Mouse (Mus musculus): Measurements from ENCODE around the gene Mlxipl. TPM values are rescaled to one million over a fixed set of nuclear protein-coding genes. Genes with fewer than 3 reads are reported as not detected.
A peak's percentile ranks its signal among the peaks of the same experiment; 100 is the strongest.

Gene Mlxipl
- polyA plus RNA-seq, 1 experiment from 2014 or later, result 3.6 TPM

GRCm38 (mm10) chr5:135115241-135115640 lies 25.6 kb downstream of the Mlxipl start:
- Histone ChIP-seq H3K4me1 (ENCODE audit: control insufficient read depth, insufficient read depth, low read length) (no peaks in the 10 kb centered on the region; the same call in 1 of the 2 replicates), H3K4me2 (replicated peaks; ENCODE audit: low read depth, low read length) (no peak overlapping the region), H3K4me3 (ENCODE audit: low read depth, low read length) (no peak overlapping the region), H3K9ac (replicated peaks; ENCODE audit: low read depth, low read length) (no peak overlapping the region), H3K27ac (ENCODE audit: low read length) (no peak overlapping the region), H3K27me3 (ENCODE audit: control insufficient read depth, insufficient read depth, low read length) (no peaks in the 10 kb centered on the region), H3K36me3 (ENCODE audit: control insufficient read depth, insufficient read depth, low read length) (no peaks in the 10 kb centered on the region), H3K9me3 (ENCODE audit: control insufficient read depth, low read depth, low read length) (no peaks in the 10 kb centered on the region)
- ATAC-seq (ENCODE audit: insufficient number of reproducible peaks, insufficient read depth, low FRiP score, low read depth), result no peak
- 77% methylated on average over 8 of the region's 8 CpGs for WGBS

- Histone ChIP-seq H3K9me3 (ENCODE audit: control insufficient read depth, low read depth, low read length) (no peaks in the 10 kb centered on the region), H3K27ac (ENCODE audit: low read length) (no peak overlapping the region), H3K36me3 (ENCODE audit: control insufficient read depth, insufficient read depth, low read length) (no peaks in the 10 kb centered on the region), H3K4me2 (replicated peaks; ENCODE audit: low read depth, low read length) (no peak overlapping the region), H3K27me3 (ENCODE audit: control insufficient read depth, insufficient read depth, low read length) (peaks cover 3% of the 10 kb centered on the region; the same call in 1 of the 2 replicates), H3K4me1 (ENCODE audit: control insufficient read depth, insufficient read depth, low read length) (no peaks in the 10 kb centered on the region; the same call in 1 of the 2 replicates), H3K4me3 (ENCODE audit: low read depth, low read length) (no peak overlapping the region), H3K9ac (replicated peaks; ENCODE audit: low read depth, low read length) (no peak overlapping the region)
- ATAC-seq (ENCODE audit: insufficient number of reproducible peaks, insufficient read depth, low FRiP score, low read depth), result peak; percentile 90
- WGBS, result 7% methylated on average over 6 of the region's 6 CpGs
Observed at GRCm38 (mm10) chr5:135118589-135119081, 28.9 kb downstream of the Mlxipl start.

- no peak overlapping the region for H3K4me3 ChIP-seq (ENCODE audit: low read depth, low read length)
- H3K36me3 ChIP-seq (ENCODE audit: control insufficient read depth, insufficient read depth, low read length), result no peaks in the 10 kb centered on the region
- WGBS, result 55% methylated on average over 4 of the region's 4 CpGs
- no peaks in the 10 kb centered on the region; the same call in 1 of the 2 replicates for H3K4me1 ChIP-seq (ENCODE audit: control insufficient read depth, insufficient read depth, low read length)
- H3K27ac ChIP-seq (ENCODE audit: low read length), result no peak overlapping the region
- no peaks in the 10 kb centered on the region for H3K9me3 ChIP-seq (ENCODE audit: control insufficient read depth, low read depth, low read length)
- no peak overlapping the region for H3K9ac ChIP-seq (replicated peaks; ENCODE audit: low read depth, low read length)
- no peak for ATAC-seq (ENCODE audit: insufficient number of reproducible peaks, insufficient read depth, low FRiP score, low read depth)
- H3K4me2 ChIP-seq (replicated peaks; ENCODE audit: low read depth, low read length), result no peak overlapping the region
- H3K27me3 ChIP-seq (ENCODE audit: control insufficient read depth, insufficient read depth, low read length), result peaks cover 3% of the 10 kb centered on the region; the same call in 1 of the 2 replicates
Observed at GRCm38 (mm10) chr5:135120753-135121152, 31.1 kb downstream of the Mlxipl start.

GRCm38 (mm10) chr5:135126121-135126520 lies 36.4 kb downstream of the Mlxipl start:
- H3K9me3 ChIP-seq (ENCODE audit: control insufficient read depth, low read depth, low read length), result no peaks in the 10 kb centered on the region
- no peaks in the 10 kb centered on the region for H3K36me3 ChIP-seq (ENCODE audit: control insufficient read depth, insufficient read depth, low read length)
- H3K9ac ChIP-seq (replicated peaks; ENCODE audit: low read depth, low read length), result no peak overlapping the region
- H3K27ac ChIP-seq (ENCODE audit: low read length), result no peak overlapping the region
- ATAC-seq (ENCODE audit: insufficient number of reproducible peaks, insufficient read depth, low FRiP score, low read depth), result no peak
- 64% methylated on average over 6 of the region's 6 CpGs for WGBS
- H3K4me1 ChIP-seq (ENCODE audit: control insufficient read depth, insufficient read depth, low read length), result no peaks in the 10 kb centered on the region
- no peak overlapping the region for H3K4me3 ChIP-seq (ENCODE audit: low read depth, low read length)
- H3K27me3 ChIP-seq (ENCODE audit: control insufficient read depth, insufficient read depth, low read length), result peaks cover 3% of the 10 kb centered on the region; the same call in 1 of the 2 replicates
- no peak overlapping the region for H3K4me2 ChIP-seq (replicated peaks; ENCODE audit: low read depth, low read length)

GRCm38 (mm10) chr5:135127669-135128068 lies 38.0 kb downstream of the Mlxipl start:
- Histone ChIP-seq H3K9me3 (ENCODE audit: control insufficient read depth, low read depth, low read length) (no peaks in the 10 kb centered on the region), H3K27me3 (ENCODE audit: control insufficient read depth, insufficient read depth, low read length) (peaks cover 6% of the 10 kb centered on the region), H3K4me1 (ENCODE audit: control insufficient read depth, insufficient read depth, low read length) (no peaks in the 10 kb centered on the region), H3K4me2 (replicated peaks; ENCODE audit: low read depth, low read length) (no peak overlapping the region), H3K36me3 (ENCODE audit: control insufficient read depth, insufficient read depth, low read length) (no peaks in the 10 kb centered on the region), H3K9ac (replicated peaks; ENCODE audit: low read depth, low read length) (no peak overlapping the region), H3K27ac (ENCODE audit: low read length) (no peak overlapping the region), H3K4me3 (ENCODE audit: low read depth, low read length) (no peak overlapping the region)
- ATAC-seq (ENCODE audit: insufficient number of reproducible peaks, insufficient read depth, low FRiP score, low read depth), result no peak
- 73% methylated on average over 6 of the region's 6 CpGs for WGBS

- H3K36me3 ChIP-seq (ENCODE audit: control insufficient read depth, insufficient read depth, low read length), result no peaks in the 10 kb centered on the region
- H3K4me3 ChIP-seq (ENCODE audit: low read depth, low read length), result no peak overlapping the region
- H3K4me2 ChIP-seq (replicated peaks; ENCODE audit: low read depth, low read length), result no peak overlapping the region
- no peak for ATAC-seq (ENCODE audit: insufficient number of reproducible peaks, insufficient read depth, low FRiP score, low read depth)
- H3K4me1 ChIP-seq (ENCODE audit: control insufficient read depth, insufficient read depth, low read length), result 0 out of 2 replicates have a peak, but pooled peaks cover 5% of the 10 kb centered on the region
- H3K9me3 ChIP-seq (ENCODE audit: control insufficient read depth, low read depth, low read length), result no peaks in the 10 kb centered on the region
- H3K9ac ChIP-seq (replicated peaks; ENCODE audit: low read depth, low read length), result no peak overlapping the region
- H3K27me3 ChIP-seq (ENCODE audit: control insufficient read depth, insufficient read depth, low read length), result peaks cover 24% of the 10 kb centered on the region
- H3K27ac ChIP-seq (ENCODE audit: low read length), result no peak overlapping the region
- WGBS, result 92% methylated on average over 4 of the region's 4 CpGs
Observed at GRCm38 (mm10) chr5:135129747-135130146, 40.1 kb downstream of the Mlxipl start.

GRCm38 (mm10) chr5:135133736-135134405 lies 44.2 kb downstream of the Mlxipl start:
- Histone ChIP-seq H3K4me3 (ENCODE audit: low read depth, low read length) (peak overlapping the region; percentile 9; the same call in 1 of the 2 replicates), H3K27ac (ENCODE audit: low read length) (no peak overlapping the region), H3K4me1 (ENCODE audit: control insufficient read depth, insufficient read depth, low read length) (0 out of 2 replicates have a peak, but pooled peaks cover 5% of the 10 kb centered on the region), H3K4me2 (replicated peaks; ENCODE audit: low read depth, low read length) (peak overlapping the region; percentile 32), H3K36me3 (ENCODE audit: control insufficient read depth, insufficient read depth, low read length) (no peaks in the 10 kb centered on the region), H3K27me3 (ENCODE audit: control insufficient read depth, insufficient read depth, low read length) (peaks cover 24% of the 10 kb centered on the region), H3K9ac (replicated peaks; ENCODE audit: low read depth, low read length) (no peak overlapping the region), H3K9me3 (ENCODE audit: control insufficient read depth, low read depth, low read length) (no peaks in the 10 kb centered on the region)
- WGBS, result 3% methylated on average over 26 of the region's 26 CpGs
- ATAC-seq (ENCODE audit: insufficient number of reproducible peaks, insufficient read depth, low FRiP score, low read depth), result peak; percentile 63

- Histone ChIP-seq H3K27ac (ENCODE audit: low read length) (no peak overlapping the region), H3K4me2 (replicated peaks; ENCODE audit: low read depth, low read length) (peak overlapping the region; percentile 32), H3K27me3 (ENCODE audit: control insufficient read depth, insufficient read depth, low read length) (peaks cover 24% of the 10 kb centered on the region), H3K9me3 (ENCODE audit: control insufficient read depth, low read depth, low read length) (no peaks in the 10 kb centered on the region), H3K4me1 (ENCODE audit: control insufficient read depth, insufficient read depth, low read length) (0 out of 2 replicates have a peak, but pooled peaks cover 5% of the 10 kb centered on the region), H3K36me3 (ENCODE audit: control insufficient read depth, insufficient read depth, low read length) (no peaks in the 10 kb centered on the region), H3K9ac (replicated peaks; ENCODE audit: low read depth, low read length) (no peak overlapping the region), H3K4me3 (ENCODE audit: low read depth, low read length) (peak overlapping the region; percentile 9; the same call in 1 of the 2 replicates)
- WGBS, result 6% methylated on average over 8 of the region's 8 CpGs
- ATAC-seq (ENCODE audit: insufficient number of reproducible peaks, insufficient read depth, low FRiP score, low read depth), result no peak
Observed at GRCm38 (mm10) chr5:135134534-135134933, 44.8 kb downstream of the Mlxipl start.

All from stomach, embryonic 14.5 days (tissue).